Mouse (Mus musculus) gonadal fat pad, adult 2 months (tissue): Measurements from ENCODE around the gene Psma1. TPM values are rescaled to one million over a fixed set of nuclear protein-coding genes. Genes with fewer than 3 reads are reported as not detected.
A peak's percentile ranks its signal among the peaks of the same experiment; 100 is the strongest.

Source experiments
- DNase-seq: peaks from one replicate; pipeline ENCODE4 v3.0.0-alpha.2; 2012; ENCODE audit warnings: low read depth
- polyA plus RNA-seq: library from polyadenylated mRNA; depleted of rRNA; stranded (reverse); fragments of >200 nt; gene quantifications from 2 replicates; pipeline ENCODE4 v1.2.3, GENCODE M21; 2012; rRNA removed

The Psma1 gene
- polyA plus RNA-seq: 110 and 124 TPM in 2 replicates

DNA sequence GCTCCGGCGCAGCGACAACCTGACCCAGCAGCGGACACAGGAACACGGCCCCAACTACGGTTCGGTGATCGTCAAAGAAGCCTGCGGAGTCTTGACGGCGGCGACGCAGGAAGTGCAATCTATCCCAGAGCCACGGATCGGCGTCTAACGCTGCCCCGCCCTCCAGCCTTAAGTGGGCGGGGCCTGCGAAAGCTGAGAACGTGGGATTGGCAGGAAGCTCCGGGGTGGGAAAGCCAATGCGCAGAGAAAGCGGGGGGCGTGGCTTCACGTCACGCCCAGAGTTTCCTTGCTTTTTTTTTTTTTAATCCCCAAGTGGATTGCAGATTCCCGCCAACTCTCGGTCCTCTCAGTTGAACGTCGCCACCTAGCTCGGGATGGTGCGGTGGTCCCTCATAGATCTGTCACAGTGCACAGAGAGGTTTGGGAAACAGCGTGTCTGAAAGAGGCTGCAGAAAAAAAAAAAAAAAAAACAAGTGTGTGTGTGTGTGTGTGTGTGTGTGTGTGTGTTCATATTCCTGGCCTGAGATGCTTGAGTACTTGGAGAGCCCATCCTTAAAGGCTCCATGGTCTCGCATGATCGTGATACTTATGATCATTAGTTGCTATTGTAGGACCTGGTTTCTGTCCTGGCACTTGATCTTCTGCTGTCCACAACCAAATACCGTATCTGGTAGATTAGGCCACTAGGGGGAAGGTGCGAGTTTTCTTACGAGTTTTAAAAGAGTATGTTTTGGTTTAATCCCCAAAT is at the start of gene Psma1:
Psma1 (minus strand) TSS at position 114 of the 748 bp plus-strand sequence.
- DNase-seq: peak; percentile 78

DNA sequence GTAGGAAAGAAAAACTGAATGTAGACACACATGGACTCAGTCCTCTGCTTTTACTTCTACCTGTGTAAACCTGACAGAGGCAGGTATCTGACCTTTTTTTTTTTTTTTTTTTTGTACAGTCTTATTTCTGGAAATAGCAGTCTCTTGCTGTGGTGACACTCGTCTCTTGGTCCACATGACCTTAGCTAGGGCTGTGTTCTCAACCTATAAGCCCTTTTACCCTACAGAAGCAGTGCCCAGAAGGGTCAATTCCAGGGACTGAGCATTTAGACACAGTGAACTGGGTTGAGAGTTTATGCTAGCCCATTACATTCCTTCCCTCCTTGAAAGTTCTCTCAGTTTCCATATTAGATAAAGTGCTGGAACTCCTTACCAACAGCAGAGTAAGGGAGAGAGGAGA is 47.6 kb upstream of the Psma1 start:
- DNase-seq: no peak

DNA sequence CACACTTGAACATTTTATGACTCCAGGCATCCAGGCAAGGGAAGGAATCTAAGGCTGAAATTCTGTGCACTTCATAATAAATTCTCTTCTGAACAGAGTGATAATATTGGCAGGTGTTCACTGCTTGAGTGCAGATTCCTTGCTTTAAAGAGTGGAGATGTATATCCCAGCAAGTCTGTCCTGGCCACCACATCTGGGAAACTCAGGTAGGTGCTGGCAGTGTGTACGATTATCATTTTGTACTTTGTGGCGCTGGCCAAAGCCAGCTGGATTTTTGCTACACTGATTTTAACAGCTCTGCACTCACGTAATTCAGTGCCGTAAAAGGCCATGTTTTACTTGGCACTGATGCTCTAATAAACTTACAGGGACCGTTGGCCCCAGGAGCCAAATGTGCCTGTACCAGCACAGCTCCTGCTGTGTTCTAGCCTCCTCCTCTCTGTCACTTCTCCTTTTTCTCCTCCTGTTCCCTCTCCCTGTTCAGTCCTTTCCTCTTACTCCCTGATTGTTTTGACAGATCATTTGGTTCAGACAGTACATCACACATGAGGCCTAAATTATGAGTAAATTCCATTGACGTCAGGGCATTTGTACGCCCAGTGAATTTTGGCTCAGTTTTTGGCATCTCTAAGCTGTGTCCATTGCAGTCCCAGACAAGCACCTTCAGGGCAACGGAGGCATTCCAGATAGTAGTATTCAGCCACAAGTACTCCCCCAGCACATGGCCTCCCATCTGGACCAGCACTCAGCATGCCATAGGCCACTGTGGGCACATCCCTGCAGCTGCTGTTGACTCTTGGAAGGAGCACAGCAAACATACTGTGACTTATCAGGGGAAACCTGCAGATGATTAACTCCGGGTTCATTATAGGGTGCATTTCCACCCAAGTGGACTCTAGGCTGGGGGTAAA is 46.9 kb upstream of the Psma1 start:
- DNase-seq: peak; percentile 19

DNA sequence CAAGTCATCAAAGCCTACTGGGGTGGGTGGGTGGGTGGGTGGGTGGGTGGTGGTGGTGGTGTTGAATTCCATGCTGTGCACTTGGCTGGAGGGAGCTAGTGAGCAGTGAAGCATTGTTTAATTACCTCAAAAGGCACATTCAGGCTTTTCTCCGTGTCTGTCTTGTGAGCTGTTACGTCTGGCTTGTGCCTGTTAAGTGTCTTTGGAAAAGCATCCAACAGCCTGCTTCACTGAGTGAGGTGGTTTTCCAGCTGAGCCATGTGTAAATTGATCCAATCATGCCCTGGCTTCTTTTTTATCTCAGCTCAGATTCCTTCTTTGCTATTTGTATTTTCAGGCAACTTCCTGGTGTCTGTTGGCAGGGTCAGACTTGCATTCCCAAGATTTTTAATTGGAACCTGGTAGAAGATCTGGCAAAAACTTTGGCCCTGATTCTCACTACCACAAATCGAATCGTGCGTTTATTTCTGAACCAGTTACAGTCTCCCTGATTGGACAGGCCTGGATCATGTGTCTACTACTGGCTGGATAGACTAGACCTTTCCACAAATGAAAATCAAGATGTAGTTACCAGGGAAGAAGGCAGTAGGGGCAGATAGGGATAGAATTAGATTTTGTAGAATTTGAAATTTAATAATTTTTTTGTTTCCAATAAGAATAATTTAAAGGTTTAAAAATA is 45.9 kb upstream of the Psma1 start:
- no peak for DNase-seq

DNA sequence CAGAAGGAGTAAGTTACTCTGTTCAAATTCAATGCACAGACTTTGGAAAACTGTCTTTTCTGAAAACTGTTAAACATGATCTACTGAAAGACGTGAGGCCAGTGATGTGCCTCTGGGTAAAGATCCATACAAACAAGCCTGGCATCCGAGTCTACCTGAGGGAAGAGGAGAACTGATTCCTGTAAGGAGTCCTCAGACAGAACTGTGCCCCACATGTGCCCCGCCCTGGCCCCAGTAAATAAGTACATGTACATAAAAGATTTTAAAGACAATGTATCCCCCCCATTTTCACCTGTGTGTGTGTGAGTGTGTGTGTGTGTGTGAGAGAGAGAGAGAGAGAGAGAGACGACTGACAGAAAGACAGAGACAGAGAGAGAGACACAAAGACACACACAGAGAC is 42.0 kb upstream of the Psma1 start:
- DNase-seq: no peak

DNA sequence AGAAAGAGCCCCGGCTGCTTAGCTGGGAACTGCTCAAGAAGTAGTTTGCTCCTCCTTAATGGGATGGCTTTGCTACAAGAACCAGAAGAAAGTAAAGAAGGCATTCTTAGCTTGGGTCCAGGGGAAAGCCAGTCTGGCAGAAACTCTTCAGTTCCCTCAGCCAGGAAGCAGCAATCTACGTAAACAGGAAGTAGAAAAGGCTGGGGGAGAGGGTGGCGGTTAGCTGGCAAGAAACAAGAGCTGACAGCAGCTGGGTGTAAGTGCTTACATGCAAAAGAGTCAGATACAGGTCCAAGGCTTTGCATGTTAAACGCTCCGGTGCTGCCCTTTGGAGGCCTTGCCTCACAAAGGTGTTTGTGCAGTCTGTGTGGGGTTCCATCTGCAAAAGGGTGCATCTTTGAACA is 41.5 kb upstream of the Psma1 start:
- no peak for DNase-seq

DNA sequence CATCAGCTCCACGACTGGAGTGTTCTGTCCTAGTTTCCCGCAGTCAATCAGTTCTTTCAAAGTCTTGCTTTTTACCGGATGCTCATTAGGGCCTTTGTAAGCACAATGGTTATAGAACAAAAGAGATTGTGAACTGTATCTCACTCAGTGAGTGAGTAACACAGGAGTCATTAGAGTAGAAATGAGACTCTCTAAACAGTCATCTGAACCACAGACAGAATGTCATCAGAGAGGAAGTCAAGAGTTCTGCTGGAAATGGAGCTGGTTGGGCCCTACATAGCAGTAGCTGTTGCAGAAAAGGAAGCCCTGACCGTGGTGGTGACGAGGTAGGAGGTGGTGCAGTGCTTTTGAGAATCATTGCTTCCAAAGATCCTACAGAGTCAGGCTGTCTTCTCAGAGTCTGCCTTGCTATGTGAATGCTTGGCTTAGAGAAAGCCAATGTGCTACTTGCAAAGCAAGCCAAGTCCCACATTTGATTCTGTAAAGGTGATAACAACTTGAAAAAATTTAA is 40.5 kb upstream of the Psma1 start:
- DNase-seq: no peak

DNA sequence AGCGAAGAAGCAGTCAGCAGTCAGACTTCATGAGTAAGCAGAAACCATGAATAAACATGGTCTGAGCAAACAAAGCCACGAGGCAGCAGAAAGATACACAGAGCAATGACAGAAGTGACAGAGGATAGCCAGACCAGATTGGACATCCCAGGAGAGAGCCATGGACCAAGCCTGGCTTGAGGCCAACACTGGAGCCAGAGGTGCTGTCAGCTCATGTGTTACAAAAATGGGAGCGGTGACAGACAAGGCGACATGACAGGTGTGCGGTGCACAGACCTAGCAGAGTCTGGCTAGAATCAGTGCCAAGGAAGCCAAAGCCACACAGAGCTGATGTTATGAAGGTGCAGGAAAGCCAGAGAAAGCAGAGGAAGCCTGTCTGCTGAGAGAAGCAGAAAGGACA is 35.3 kb upstream of the Psma1 start:
- no peak for DNase-seq

DNA sequence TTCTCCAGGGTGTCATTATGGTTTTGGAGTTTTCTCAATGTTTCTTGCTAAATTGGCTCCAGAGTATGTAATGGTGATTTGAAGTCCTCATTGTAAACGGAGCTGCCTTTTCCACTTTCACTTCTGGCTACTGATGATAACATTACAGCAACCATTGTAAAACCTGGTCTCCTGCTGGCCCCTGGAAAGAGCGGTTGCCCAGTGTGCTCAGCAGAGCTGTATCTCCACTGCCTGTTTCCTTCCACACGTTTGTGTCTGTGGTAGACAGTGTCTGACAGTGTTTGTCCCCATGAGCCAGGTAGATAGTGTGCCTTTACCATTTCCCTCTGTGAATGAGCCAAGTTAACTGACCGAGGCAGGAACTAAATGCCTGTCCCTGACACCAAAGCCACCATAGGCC is 33.1 kb upstream of the Psma1 start:
- no peak for DNase-seq

DNA sequence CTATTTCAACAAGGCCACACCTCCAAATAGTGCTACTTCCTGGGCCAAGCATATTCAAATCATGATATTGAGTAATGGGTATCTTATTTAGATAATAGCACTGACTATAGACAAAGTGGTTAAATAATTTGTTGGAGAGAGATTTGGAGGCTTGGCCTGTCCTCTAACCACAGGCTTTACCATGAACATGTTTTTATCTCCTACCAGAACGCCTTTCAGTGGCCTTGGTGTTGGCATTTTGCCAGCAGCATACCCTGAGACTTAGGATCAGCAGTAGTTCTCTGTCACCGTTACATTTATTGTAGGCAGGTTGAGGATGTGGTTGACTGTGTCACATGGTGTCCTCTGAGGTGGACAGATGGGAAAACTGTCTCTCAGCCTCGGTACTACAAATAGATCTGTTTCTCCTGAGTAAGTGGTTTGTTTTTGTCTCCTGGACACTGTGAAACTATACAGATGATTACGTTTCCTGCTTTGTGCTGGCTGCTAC is 25.4 kb upstream of the Psma1 start:
- DNase-seq: no peak

DNA sequence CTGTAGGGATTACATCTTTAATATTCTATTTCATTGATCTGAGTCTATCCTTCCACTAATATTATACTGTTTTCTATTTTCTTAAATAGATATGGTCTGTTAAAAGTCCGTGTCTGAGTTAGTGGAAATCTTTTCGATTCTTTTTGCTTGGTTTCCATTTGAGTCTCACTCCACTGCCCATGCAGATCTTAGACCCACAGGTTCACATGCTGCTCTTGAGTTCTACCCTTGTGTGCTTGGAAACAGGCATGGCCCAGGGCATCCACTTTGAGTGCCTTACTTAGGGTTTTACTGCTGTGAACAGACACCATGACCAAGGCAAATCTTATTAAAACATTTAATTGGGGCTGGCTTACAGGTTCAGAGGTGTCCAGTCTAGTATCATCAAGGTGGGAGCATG is 24.9 kb upstream of the Psma1 start:
- DNase-seq: no peak

DNA sequence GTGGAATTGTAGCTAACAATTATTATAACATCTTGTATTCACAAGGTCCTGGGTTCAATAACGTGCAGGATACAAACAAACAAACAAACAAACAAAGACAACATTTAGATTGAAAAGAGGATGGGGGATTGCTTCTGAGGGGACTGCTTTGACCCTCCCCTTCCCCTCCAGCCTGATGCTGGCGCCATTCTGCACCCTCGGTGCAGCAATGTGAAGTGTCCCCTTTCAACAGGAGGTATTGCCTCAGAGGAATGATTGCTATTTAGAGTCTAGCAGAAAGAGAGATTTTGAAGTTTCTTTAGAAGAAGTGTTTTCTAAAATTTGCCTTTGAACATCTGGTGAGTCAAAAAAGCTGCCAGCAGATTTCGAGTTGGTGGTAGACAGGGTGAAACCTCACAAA is 23.3 kb upstream of the Psma1 start:
- no peak for DNase-seq

DNA sequence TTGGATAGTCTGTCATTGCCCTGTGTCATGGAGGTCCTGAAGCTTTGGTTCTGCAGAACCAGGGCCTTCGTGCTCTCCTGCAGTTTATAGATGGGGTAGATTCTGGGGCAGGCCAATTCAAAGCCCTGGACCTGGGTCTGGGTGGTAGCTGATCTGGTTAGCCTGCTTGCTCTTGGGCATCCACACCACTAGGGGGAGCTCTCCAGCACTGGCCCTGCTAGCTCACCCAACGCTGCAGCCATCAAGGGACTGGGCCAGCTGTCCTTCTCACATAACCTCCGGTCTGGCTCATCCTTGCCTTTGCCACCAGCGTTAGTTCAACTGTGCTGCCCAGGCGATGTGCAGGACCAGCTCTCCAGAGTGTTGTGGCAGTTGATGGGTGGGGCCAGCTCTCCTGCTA is 18.8 kb upstream of the Psma1 start:
- no peak for DNase-seq

DNA sequence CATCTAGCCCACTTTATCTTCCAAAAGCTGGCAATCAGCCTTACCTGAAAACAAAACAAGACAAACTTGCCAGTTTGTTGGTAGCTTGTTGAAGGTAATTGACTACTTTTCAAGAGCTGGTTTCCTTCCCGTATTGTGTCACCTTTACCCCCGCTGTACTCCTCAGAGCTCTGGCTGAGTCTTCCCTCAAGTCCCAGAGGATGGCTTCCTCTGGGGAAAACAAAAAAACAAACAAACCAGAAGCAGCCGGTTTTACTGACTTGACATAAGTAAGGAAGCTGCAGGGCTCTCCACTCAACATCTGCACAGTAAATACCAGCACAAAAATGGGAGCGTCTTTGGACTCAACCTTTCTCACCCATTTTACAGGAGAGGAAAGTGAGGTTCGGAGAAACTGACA is 18.0 kb upstream of the Psma1 start:
- DNase-seq: no peak

DNA sequence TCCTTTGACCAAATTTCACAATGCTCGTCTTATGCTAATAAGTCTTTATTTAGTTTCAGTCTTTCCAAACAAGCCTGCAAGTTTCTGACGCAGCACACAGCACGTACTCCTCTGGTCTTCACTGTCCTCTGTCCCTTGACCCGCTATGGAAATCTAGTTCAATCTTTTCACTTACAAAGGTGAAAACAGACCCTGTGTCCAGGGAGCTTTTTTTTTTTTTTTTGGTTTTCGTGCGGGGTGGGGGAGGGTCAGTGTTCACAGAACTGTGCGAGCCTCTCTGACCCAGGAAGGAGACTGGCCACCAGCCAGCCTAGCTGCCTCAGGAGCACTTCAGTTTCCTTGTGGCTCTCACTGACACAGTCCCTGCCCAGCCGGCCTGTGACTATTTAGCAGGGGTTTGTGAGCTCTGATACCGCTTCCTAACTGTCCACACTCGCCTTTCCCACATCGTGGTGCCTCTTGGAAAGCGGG is 16.6 kb upstream of the Psma1 start:
- no peak for DNase-seq

DNA sequence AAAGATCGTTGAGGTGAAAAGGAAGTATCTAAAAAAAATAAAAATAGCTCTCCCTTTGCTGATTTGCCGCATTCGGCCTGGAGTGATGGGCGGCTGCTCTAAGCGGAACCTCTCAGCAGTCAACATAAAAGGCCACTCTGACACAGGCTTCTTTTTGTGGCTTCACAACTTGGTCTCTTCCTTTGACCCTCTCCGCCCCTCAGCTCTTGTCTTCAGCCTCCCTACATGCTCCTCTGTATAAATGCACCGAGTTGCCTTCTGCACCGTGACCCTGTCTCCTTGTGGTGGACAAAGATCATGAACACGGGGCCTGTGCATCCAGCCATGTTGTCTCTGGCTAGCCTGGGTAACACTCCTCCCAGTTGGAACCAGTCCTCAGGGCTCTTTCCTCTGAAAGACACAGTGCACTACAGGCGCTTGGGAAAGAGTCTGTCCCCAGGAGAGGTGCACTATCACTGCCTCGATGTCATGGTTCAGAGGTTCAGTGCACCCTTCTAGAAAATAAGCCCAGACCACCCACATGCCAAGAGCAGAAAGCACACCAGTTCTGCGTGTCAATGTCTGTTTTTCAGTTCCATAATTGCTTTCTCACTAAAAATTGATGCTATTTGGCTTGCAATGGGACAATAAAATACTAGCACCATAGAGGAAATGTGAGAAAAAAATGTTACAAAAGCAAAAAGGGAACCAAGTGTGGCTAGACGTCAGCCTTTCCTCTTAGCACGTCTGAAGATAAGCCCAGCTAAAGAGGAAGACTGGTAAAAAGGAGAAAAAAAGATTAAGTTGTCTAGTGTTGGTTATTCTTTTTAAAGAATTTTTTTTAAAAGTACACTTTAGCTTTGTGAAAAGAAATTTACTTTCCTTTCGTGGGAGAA is 15.8 kb upstream of the Psma1 start:
- DNase-seq: no peak

DNA sequence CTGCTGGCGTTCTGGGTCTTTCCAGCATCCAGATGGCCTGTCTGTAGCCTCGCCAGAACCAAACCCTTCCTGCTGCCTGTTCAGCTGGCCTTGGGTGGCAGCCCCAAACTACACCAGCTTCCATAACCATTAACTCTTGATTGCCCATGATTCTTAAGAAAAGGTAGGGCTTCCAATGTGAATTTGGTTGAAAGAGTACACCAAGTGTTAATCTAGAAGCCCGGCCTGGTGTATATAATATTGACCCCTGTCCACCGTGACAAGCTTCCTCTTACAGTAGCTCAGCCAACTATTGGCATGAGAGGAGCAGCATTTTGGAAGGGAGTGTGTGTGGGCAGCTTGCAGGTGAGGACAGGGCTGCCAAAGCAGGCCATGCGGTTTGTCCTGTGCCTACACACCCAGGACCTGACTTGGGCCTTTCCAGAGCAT is 14.2 kb upstream of the Psma1 start:
- no peak for DNase-seq

DNA sequence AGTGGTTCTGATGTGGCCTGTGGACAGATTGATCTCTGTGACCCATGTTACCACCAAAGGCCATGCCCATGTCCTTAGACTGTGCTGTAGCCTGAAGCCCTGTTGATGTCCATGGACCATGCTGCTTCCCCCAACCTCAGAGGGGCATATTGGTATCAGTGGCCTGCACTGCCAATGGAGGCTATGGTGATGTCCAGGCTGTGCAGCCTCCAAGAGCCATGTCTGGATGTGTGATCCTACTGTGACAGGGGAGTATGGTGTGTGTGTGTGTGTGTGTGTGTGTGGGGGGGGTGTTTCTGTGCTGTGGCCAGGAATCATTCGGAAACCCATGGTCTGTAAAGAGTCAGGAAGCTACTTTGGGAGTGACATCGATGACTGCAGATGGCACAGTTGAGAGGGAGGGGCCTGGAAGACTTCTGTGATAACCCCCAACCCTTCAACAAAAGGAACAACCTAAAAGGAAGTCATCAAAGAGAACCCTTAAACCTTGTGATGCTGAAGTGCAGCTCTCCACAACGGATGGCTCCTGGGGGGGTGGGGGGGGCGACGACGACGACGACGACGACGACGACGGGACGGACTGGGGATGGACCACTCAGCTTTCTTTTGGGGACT is 8.5 kb upstream of the Psma1 start:
- DNase-seq: no peak

DNA sequence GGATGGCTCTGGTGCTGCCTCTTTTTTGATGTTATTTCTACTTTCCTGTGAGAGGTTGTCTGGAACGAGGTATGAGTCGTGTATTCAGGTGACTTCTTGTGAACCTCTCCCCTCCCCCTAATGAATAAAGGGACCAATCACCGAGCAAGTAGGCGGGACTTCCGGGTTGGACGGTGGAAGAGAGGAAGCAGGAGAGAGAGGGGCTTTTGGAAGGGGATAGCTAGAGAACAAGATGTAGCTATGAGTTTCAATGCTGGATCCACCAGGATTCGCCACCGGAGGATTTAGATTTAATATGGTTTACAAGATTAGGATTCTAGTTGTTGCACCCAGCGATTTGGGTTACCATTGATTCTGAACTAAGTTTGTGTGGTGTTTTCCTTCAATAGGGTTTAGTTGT is 7.1 kb upstream of the Psma1 start:
- DNase-seq: no peak

DNA sequence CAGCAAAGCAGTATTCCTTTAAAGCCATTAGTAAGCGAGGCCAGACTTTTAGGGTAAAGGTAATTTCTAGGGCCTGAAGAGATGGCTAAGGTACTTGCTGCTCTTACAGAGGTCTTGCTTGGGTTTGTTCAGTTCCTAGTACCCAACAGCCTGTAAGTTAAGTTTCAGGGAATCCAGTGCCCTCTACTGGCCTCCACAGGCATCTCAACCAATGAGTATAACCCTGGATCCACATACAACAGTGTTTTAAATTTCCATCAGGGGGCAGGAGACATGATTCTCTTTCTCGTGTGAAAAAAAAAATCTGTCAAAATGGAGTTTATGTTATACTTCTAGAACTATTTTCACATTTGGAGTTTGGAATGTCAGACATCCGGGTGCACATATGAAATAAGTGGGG is 5.8 kb upstream of the Psma1 start:
- no peak for DNase-seq
